Mouse (Mus musculus): ENCODE results near the gene Sppl2a. TPM values are rescaled to one million over a fixed set of nuclear protein-coding genes. Genes with fewer than 3 reads are reported as not detected.

The Sppl2a gene
- polyA plus RNA-seq, 1 experiment = 5.0 TPM

DNA sequence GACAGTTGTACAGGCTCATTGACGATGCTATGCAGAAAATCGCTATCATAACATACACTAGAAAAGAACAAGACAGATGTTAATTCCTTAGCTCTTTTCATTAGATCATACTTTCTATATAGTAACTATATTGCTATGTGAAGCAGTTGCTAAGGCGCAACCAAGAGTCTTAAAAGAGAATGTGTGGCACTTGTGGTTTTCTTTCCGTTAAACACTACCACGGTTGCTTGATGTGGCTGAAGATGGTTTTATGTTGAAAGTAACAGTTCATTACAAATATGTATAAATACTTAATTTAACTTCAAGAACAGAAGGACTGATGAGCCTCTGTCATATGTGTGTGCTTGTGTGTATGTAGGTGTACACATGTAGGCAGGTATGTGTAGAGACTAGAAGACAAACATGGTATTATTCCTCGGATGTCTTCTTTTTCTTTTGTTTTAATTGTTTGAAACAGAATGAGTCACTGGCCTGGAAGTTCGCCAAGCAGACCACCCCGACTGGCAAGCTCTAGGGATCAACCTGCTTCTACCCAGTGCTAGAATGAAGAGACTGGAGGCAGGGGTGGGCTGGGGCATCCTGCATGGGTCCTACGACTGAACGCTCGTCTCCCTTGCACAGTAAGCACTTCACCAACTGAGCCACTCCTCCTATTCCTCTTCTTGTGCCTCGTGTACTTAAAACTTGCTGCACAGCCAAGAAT, 12.5 kb downstream of the Sppl2a start:
- no peak for TF ChIP-seq GATA1 (IDR thresholded peaks at IDR 0.05; ENCODE audit: low read length)

DNA sequence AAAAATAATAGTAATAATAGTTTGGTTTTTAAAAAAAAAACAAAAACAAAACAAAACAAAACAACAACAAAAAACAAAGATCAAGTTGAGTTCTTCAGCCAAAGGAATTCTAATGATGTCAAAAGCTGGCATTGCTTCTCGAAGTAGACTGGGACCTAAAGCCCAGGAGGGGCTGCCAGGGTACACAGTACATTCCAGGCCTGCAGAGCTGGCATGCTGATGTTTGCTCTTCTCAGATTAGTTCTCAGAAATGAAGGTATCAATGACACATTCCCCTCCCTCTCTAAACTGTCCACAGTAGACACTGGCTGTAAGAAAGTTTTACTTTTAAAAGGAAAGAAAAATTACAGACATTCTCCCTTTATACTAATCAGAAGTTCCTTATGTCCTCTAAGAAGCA, 16.8 kb downstream of the Sppl2a start:
- no peak for TF ChIP-seq GATA1 (IDR thresholded peaks at IDR 0.05; ENCODE audit: low read length)

- no peak for TF ChIP-seq GATA1 (IDR thresholded peaks at IDR 0.05; ENCODE audit: low read length)
These were observed 18.9 kb downstream of the Sppl2a start for GRCm38 (mm10) chr2:126914096-126914495.

DNA sequence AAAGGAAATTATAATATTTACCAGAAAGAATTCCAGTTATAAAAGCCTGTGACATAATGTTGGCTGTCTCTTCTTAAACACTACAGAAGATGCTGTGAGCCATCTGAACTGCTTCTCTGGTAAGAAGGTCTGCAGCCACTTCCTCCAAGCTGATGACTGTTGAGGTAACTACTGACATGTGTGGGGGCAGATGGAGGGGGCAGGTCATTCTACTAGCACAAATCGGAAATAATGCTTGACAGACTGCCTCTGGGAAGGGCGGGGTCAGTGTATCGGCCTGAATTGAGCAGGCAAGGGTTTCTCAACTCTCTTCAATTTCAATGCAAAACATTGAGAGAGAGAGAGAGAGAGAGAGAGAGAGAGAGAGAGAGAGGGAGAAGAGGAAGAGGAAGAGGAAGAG, 28.9 kb downstream of the Sppl2a start:
- no peak for TF ChIP-seq GATA1 (IDR thresholded peaks at IDR 0.05; ENCODE audit: low read length)

GRCm38 (mm10) chr2:126897511-126897910, 35.5 kb downstream of the Sppl2a start:
- no peak for TF ChIP-seq GATA1 (IDR thresholded peaks at IDR 0.05; ENCODE audit: low read length)

DNA sequence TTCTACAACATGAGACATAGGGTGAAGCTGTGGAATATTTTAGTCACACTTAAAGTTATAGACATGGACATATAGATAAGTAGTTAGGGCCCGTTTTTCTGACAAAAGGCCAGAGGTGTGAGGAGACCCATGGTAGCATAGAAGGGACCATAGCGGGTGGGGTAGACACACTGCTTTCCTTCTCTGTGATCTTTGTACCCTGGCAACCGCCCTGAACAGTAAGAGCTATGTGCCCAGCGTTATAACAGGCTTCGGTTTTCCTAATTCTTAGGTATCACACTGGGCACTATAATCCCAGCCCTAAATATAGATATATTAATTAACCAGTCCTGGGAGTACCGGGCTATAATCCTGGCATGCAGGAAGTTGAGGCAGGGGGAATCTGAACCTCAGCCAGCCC, 36.1 kb downstream of the Sppl2a start:
- no peak for TF ChIP-seq GATA1 (IDR thresholded peaks at IDR 0.05; ENCODE audit: low read length)

- no peak for TF ChIP-seq GATA1 (IDR thresholded peaks at IDR 0.05; ENCODE audit: low read length)
These were observed 38.8 kb downstream of the Sppl2a start for GRCm38 (mm10) chr2:126894245-126894644.

DNA sequence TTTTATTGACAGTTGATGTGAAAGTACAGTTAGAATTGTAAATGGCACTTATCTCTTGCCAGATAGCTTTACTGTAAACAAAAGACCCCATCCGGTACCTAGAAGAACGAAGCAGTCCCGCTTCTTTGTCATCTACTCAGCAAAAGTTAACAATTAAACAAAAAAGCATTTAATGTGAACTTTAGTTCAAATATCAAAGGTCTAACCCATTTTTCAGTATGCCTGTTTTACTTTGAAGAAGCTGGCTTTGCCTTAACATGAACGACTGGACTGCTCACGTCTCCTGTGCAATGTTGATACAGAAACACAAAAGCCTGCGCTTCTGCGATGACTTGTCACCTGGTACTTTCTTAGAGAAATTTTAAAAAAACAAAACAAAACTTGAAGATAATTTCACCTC, 40.7 kb downstream of the Sppl2a start:
- no peak for TF ChIP-seq GATA1 (IDR thresholded peaks at IDR 0.05; ENCODE audit: low read length)

- TF ChIP-seq GATA1 (IDR thresholded peaks at IDR 0.05; ENCODE audit: low read length) = no peak
These were observed 41.3 kb downstream of the Sppl2a start for GRCm38 (mm10) chr2:126891743-126892142.

- no peak for TF ChIP-seq GATA1 (IDR thresholded peaks at IDR 0.05; ENCODE audit: low read length)
These were observed 45.9 kb downstream of the Sppl2a start for GRCm38 (mm10) chr2:126887141-126887540.

DNA sequence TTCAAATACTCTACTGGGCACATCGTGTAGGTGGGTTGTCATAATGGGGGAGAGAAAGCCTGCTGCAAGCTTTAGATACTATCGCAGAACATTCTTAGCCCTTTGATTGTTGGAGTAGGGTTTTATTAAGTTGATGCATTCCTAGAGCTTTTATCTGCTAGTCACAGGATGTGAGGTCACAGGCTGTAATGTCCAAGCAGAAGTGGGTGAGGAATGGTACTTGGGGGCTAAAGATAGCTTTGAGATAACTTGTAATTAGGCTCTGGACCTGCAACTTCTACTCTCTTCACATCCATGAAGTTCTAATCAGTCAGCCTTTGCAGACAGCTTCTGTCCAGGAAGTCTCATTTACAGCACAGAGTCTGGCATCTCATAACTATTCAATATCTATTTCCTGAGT, 47.2 kb downstream of the Sppl2a start:
- TF ChIP-seq GATA1 (IDR thresholded peaks at IDR 0.05; ENCODE audit: low read length) = no peak

- TF ChIP-seq GATA1 (IDR thresholded peaks at IDR 0.05; ENCODE audit: low read length) = no peak
These were observed 55.0 kb downstream of the Sppl2a start for GRCm38 (mm10) chr2:126877991-126878390.

DNA sequence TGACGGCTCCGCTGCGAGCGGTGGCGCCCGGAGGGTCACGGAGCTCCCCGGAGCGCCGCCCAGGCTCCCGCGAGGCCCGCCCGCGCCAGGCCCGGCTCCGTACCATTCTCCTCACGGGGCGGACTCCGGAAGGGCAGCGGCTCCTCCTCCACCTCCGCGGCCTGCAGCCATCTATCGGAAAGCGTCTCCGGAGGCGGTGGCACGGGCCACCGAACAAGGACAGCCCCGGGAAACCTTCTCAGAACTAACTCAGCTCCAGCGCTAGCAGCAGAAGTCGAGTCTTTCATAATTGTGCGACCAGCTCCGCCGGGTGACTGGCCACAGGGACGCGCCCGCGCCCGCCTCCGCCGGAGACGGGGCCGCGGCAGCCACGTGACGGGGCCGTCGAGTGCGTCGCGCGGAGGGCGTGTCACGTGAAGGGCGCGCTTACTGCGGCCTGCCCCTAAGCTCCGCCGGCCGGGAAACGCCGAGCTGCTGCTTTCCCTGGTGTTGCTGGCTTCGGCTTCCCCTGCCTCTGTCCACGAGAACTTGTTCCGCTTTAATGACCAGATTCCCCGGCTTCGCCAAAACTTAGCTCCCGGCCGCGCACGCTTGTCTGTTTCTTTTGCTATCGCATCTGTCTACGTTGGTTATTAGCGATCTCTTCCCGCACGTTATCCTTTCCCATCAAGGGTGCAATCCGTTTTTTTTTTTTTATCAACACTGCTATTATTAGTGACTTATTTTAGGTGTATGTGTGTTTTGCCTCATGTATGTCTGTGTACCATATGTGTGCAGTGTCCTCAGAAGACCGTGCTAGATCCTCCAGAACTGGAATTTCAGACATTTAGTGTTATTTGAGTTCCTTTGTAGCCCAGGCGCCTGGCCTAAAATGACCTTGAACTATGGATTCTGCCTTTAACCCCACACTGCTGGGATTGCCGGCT, 56.9 kb downstream of the Sppl2a start, which contains the start of gene Trpm7:
Gene Trpm7, minus strand, starts transcription at position 360 of the 926 bp plus-strand sequence.
- TF ChIP-seq GATA1 (IDR thresholded peaks at IDR 0.05; ENCODE audit: low read length) = no peak

DNA sequence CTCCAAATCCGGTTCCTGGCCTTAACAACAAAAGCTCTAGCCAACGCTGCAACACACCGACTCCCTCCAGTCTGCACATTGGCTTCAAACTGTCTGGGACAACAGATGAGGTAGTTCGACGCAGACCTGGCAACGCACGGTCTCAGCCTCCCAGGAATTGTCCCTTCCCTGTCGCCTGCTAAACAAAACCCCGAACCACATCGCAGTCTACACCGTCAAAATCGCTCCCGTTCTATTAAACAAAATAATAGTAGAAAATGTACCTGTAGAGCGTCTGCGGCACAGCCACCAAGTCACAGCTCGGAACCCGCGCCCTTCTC, 57.6 kb downstream of the Sppl2a start:
- TF ChIP-seq GATA1 (IDR thresholded peaks at IDR 0.05; ENCODE audit: low read length) = no peak

DNA sequence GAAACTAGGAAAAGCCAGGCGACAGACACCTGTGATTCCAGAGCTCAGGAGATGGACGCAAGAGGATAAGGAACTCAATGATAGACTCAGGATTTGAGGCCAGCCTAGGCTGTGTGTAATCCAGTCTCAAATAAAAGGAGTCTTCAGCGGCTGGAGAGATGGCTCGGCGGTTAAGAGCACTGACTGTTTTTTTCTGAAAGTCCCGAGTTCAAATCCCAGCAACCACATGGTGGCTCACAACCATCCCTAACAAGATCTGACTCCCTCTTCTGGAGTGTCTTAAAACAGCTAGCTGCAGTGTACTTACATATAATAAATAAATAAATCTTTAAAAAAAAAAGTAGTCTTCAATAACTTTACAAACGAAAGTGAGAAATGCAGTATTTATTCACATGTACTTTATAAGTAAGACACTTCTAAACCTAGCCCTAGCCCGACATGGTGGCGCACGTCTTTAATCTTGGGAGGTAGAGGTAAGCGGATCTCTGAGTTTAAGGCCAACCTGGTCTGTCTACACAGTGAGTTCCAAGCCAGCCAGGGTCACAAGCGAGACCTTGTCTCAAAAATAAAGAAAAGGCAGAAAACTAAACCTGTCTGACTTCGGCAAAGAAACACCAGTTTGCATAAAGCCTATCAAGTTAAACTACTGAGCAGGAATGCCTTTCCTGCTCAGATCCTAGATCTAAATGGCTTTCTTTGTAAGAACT, 58.1 kb downstream of the Sppl2a start:
- no peak for TF ChIP-seq GATA1 (IDR thresholded peaks at IDR 0.05; ENCODE audit: low read length)

DNA sequence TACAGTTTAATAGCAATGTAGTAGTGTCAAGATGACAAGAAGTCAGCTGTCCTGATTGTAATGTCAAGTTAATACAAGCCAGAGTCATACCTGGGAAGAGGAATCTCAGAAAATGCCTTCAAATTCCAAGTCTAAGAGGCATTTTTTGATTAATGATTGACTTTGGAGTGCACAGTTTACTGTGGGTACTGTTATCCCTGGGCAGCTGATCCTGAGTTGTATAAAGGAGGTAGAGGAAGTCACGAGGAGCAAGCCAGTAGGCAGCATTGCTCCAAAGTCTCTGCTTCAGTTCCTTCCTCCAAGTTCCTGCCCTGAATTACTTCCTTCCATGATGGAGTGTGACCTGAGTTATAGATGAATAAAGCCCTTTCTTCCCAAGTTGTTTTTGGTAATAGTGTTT, 66.7 kb downstream of the Sppl2a start:
- no peak for TF ChIP-seq GATA1 (IDR thresholded peaks at IDR 0.05; ENCODE audit: low read length)

Data from G1E-ER4 (cell line).